Mouse (Mus musculus): ENCODE measurements around the gene Krtap5-2.
"Not testable (repeated sequence)": the region's sequence is repeated elsewhere in the genome, so short reads cannot be mapped to it uniquely, and the experiment has no call there.

The Krtap5-2 gene

GRCm38 (mm10) chr7:142175905-142176304 lies at the start of gene Krtap5-2:
Gene Krtap5-2 (minus strand): TSS chr7:142176005.
- DNase-seq (ENCODE audit: low read depth) = not testable (repeated sequence)

- no peak for DNase-seq (ENCODE audit: low read depth)
Measured at GRCm38 (mm10) chr7:142224518-142224917, 48.7 kb upstream of the Krtap5-2 start.

GRCm38 (mm10) chr7:142212136-142212535 lies 36.3 kb upstream of the Krtap5-2 start:
- DNase-seq (ENCODE audit: low read depth) = not testable (repeated sequence)

GRCm38 (mm10) chr7:142211559-142211958 lies 35.8 kb upstream of the Krtap5-2 start, which contains the start of gene Gm7579:
Gene Gm7579 (plus strand): TSS chr7:142211859.
- DNase-seq (ENCODE audit: low read depth) = no peak

- DNase-seq (ENCODE audit: low read depth) = not testable (repeated sequence)
Measured at GRCm38 (mm10) chr7:142206891-142207290, 31.1 kb upstream of the Krtap5-2 start.

- no peak for DNase-seq (ENCODE audit: low read depth)
Measured at GRCm38 (mm10) chr7:142205488-142205887, 29.7 kb upstream of the Krtap5-2 start.

GRCm38 (mm10) chr7:142201064-142201463 lies 25.3 kb upstream of the Krtap5-2 start, which contains the start of gene Krtap5-3:
Gene Krtap5-3 (plus strand): TSS chr7:142201364.
- no peak for DNase-seq (ENCODE audit: low read depth)

- no peak for DNase-seq (ENCODE audit: low read depth)
Measured at GRCm38 (mm10) chr7:142198748-142199147, 22.9 kb upstream of the Krtap5-2 start.

- DNase-seq (ENCODE audit: low read depth) = no peak
Measured at GRCm38 (mm10) chr7:142190289-142190688, 14.5 kb upstream of the Krtap5-2 start, which contains the start of gene Gm10153. Gene Gm10153 (minus strand): TSS chr7:142190389.

GRCm38 (mm10) chr7:142188156-142188555 lies 12.4 kb upstream of the Krtap5-2 start:
- no peak for DNase-seq (ENCODE audit: low read depth)

- no peak for DNase-seq (ENCODE audit: low read depth)
Measured at GRCm38 (mm10) chr7:142181021-142181420, 5.2 kb upstream of the Krtap5-2 start.

GRCm38 (mm10) chr7:142178685-142179084 lies 2.9 kb upstream of the Krtap5-2 start:
- no peak for DNase-seq (ENCODE audit: low read depth)

GRCm38 (mm10) chr7:142169836-142170235 lies 6.0 kb downstream of the Krtap5-2 start:
- no peak for DNase-seq (ENCODE audit: low read depth)

- DNase-seq (ENCODE audit: low read depth) = not testable (repeated sequence)
Measured at GRCm38 (mm10) chr7:142165639-142166038, 10.2 kb downstream of the Krtap5-2 start, which contains the start of gene Gm4553. Gene Gm4553 (minus strand): TSS chr7:142165739.

GRCm38 (mm10) chr7:142159366-142159765 lies 16.4 kb downstream of the Krtap5-2 start:
- no peak for DNase-seq (ENCODE audit: low read depth)

GRCm38 (mm10) chr7:142157013-142157412 lies 18.8 kb downstream of the Krtap5-2 start, which contains the start of gene Gm29735:
Gene Gm29735 (minus strand): TSS chr7:142157113.
- DNase-seq (ENCODE audit: low read depth) = not testable (repeated sequence)

- DNase-seq (ENCODE audit: low read depth) = no peak
Measured at GRCm38 (mm10) chr7:142155308-142155707, 20.5 kb downstream of the Krtap5-2 start.

GRCm38 (mm10) chr7:142152191-142152590 lies 23.6 kb downstream of the Krtap5-2 start:
- DNase-seq (ENCODE audit: low read depth) = no peak

GRCm38 (mm10) chr7:142148633-142149032 lies 27.2 kb downstream of the Krtap5-2 start:
- no peak for DNase-seq (ENCODE audit: low read depth)

- peak; percentile 3 for DNase-seq (ENCODE audit: low read depth)
Measured at GRCm38 (mm10) chr7:142146033-142146432, 29.8 kb downstream of the Krtap5-2 start.

GRCm38 (mm10) chr7:142145413-142145940 lies 30.3 kb downstream of the Krtap5-2 start:
- no peak for DNase-seq (ENCODE audit: low read depth)

- no peak for DNase-seq (ENCODE audit: low read depth)
Measured at GRCm38 (mm10) chr7:142144507-142144906, 31.3 kb downstream of the Krtap5-2 start, which contains the start of gene Gm45337. Gene Gm45337 (minus strand): TSS chr7:142144607.

- DNase-seq (ENCODE audit: low read depth) = not testable (repeated sequence)
Measured at GRCm38 (mm10) chr7:142143506-142144010, 32.2 kb downstream of the Krtap5-2 start.

GRCm38 (mm10) chr7:142140696-142141095 lies 35.1 kb downstream of the Krtap5-2 start:
- DNase-seq (ENCODE audit: low read depth) = no peak

Data from fibroblast of lung, adult 2 months (primary cell).